Mouse (Mus musculus) heart, postnatal 0 days (tissue): ENCODE results near the gene Elovl6. TPM values are rescaled to one million over a fixed set of nuclear protein-coding genes. Genes with fewer than 3 reads are reported as not detected.

ENCODE experiments used
- ATAC-seq: fragments of 200-750 bp; cut with Nextera tagmentation; 2 replicates; pipeline ENCODE4 v1.8.0; 2017; ENCODE audit warnings: low read depth, moderate number of reproducible peaks, moderate library complexity; ENCODE audit not compliant: insufficient read depth
- DNase-seq: peaks from one replicate; pipeline ENCODE4 v3.0.0-alpha.2; 2016; ENCODE audit warnings: low spot score
- H3K27ac ChIP-seq: fragments of 300-500 bp; sonication (generic); 2 replicates; pipeline ENCODE4 v1.5.1; 2014; ENCODE audit warnings: low read depth, mild to moderate bottlenecking
- H3K27me3 ChIP-seq: fragments of 300-500 bp; sonication (generic); 2 replicates; pipeline ENCODE4 v1.6.1; 2014; ENCODE audit warnings: low read length, mixed read lengths; ENCODE audit not compliant: control insufficient read depth, insufficient read depth
- H3K36me3 ChIP-seq: fragments of 300-500 bp; sonication (generic); replicated peaks from 2 replicates; pipeline ENCODE4 v1.6.1; 2014; ENCODE audit warnings: low read length, mixed read lengths; ENCODE audit not compliant: control insufficient read depth, insufficient read depth
- H3K4me1 ChIP-seq: fragments of 300-500 bp; sonication (generic); 2 replicates; pipeline ENCODE4 v1.6.1; 2014; ENCODE audit warnings: antibody characterized with exemption; ENCODE audit not compliant: control insufficient read depth, insufficient read depth
- H3K4me2 ChIP-seq: fragments of 300-500 bp; sonication (generic); 2 replicates; pipeline ENCODE4 v1.6.1; 2014; ENCODE audit warnings: low read depth, mild to moderate bottlenecking, low read length, moderate library complexity
- H3K4me3 ChIP-seq: fragments of 300-500 bp; sonication (generic); 2 replicates; pipeline ENCODE4 v1.5.1; 2014; ENCODE audit warnings: low read depth, low read length
- H3K9ac ChIP-seq: fragments of 300-500 bp; sonication (generic); replicated peaks from 2 replicates; pipeline ENCODE4 v1.6.1; 2014; ENCODE audit warnings: low read depth, low read length, mixed read lengths
- H3K9me3 ChIP-seq: fragments of 300-500 bp; sonication (generic); replicated peaks from 2 replicates; pipeline ENCODE4 v1.6.1; 2016; ENCODE audit warnings: low read length; ENCODE audit not compliant: control insufficient read depth
- CTCF ChIP-seq: IDR thresholded peaks from 2 replicates; pipeline ENCODE4 v1.5.1; 2016; ENCODE audit warnings: antibody characterized with exemption, control low read depth, low read depth
- EP300 ChIP-seq: IDR thresholded peaks from 2 replicates; pipeline ENCODE4 v1.6.1; 2016; ENCODE audit warnings: antibody characterized with exemption, low read depth
- WGBS: fragments of 180-500 bp; shearing (Covaris S2); extraction: QIAGEN DNeasy Blood & Tissue Kit; methylation state at CpG from one replicate; pipeline ENCODE4 v1.1.7; 2014; 5-methylcytosine and 5-hydroxymethylcytosine counted together
- polyA plus RNA-seq: library from polyadenylated mRNA; unstranded; fragments of >200 nt; fragmentation: Nextera tagmentation; extraction: Ambion mirVana; gene quantifications from 2 replicates; pipeline ENCODE4 v1.2.1, GENCODE M21; 2015
- total RNA-seq: library from RNA; depleted of rRNA; stranded (reverse); fragments of >200 nt; gene quantifications from 2 replicates; pipeline ENCODE4 v1.2.3, GENCODE M21; 2014; ENCODE audit warnings: low replicate concordance

The Elovl6 gene
- total and polyA plus RNA-seq, 2 experiments from 2014 or later: 2.9 to 5.2 TPM

- WGBS: 94% methylated on average over 8 of the region's 8 CpGs
- no peak overlapping the region for H3K9ac ChIP-seq
- H3K27me3 ChIP-seq: no peaks in the 10 kb centered on the region
- no peak for TF ChIP-seq EP300
- TF ChIP-seq CTCF: no peak
- DNase-seq (no peak), ATAC-seq (no peak)
- H3K9me3 ChIP-seq: no peaks in the 10 kb centered on the region
- no peaks in the 10 kb centered on the region for H3K36me3 ChIP-seq
- no peak overlapping the region for H3K4me3 ChIP-seq
- no peaks in the 10 kb centered on the region; the same call in 1 of the 2 replicates for H3K4me1 ChIP-seq
- no peak overlapping the region for H3K27ac ChIP-seq
- H3K4me2 ChIP-seq: no peak overlapping the region
Measured at GRCm38 (mm10) chr3:129570989-129571388, 38.8 kb downstream of the Elovl6 start.

- H3K9me3 ChIP-seq: no peaks in the 10 kb centered on the region
Measured at GRCm38 (mm10) chr3:129571642-129572041, 39.5 kb downstream of the Elovl6 start.

GRCm38 (mm10) chr3:129572959-129573358 lies 40.8 kb downstream of the Elovl6 start:
- ATAC-seq: no peak

More at GRCm38 (mm10) chr3:129571642-129572041, 39.5 kb downstream of the Elovl6 start:
- Histone ChIP-seq H3K4me2 (no peak overlapping the region), H3K27me3 (no peaks in the 10 kb centered on the region), H3K4me1 (no peaks in the 10 kb centered on the region; the same call in 1 of the 2 replicates), H3K4me3 (no peak overlapping the region), H3K36me3 (no peaks in the 10 kb centered on the region), H3K9ac (no peak overlapping the region), H3K27ac (no peak overlapping the region)
- TF ChIP-seq EP300 (no peak), CTCF (no peak)
- DNase-seq (no peak), ATAC-seq (no peak)
- WGBS: 94% methylated on average over 5 of the region's 5 CpGs

GRCm38 (mm10) chr3:129573609-129574008 lies 41.5 kb downstream of the Elovl6 start:
- H3K4me3 ChIP-seq: no peak overlapping the region
- no peak overlapping the region for H3K9ac ChIP-seq
- DNase-seq (no peak), ATAC-seq (no peak)
- no peaks in the 10 kb centered on the region for H3K27me3 ChIP-seq
- TF ChIP-seq CTCF (no peak), EP300 (no peak)
- H3K4me1 ChIP-seq: no peaks in the 10 kb centered on the region; the same call in 1 of the 2 replicates
- WGBS: 49% methylated on average over 4 of the region's 4 CpGs
- no peaks in the 10 kb centered on the region for H3K9me3 ChIP-seq
- H3K36me3 ChIP-seq: no peaks in the 10 kb centered on the region
- H3K4me2 ChIP-seq: no peak overlapping the region
- H3K27ac ChIP-seq: no peak overlapping the region

More at GRCm38 (mm10) chr3:129572959-129573358, 40.8 kb downstream of the Elovl6 start:
- 81% methylated on average over 4 of the region's 4 CpGs for WGBS
- H3K27ac ChIP-seq: no peak overlapping the region
- no peaks in the 10 kb centered on the region; the same call in 1 of the 2 replicates for H3K4me1 ChIP-seq
- no peaks in the 10 kb centered on the region for H3K27me3 ChIP-seq
- TF ChIP-seq CTCF (no peak), EP300 (no peak)
- no peak overlapping the region for H3K4me2 ChIP-seq
- no peak overlapping the region for H3K9ac ChIP-seq
- H3K9me3 ChIP-seq: no peaks in the 10 kb centered on the region
- no peak overlapping the region for H3K4me3 ChIP-seq
- no peak for DNase-seq
- no peaks in the 10 kb centered on the region for H3K36me3 ChIP-seq

- H3K9me3 ChIP-seq: no peaks in the 10 kb centered on the region
- no peak for DNase-seq
- H3K4me1 ChIP-seq: no peaks in the 10 kb centered on the region; the same call in 1 of the 2 replicates
- no peaks in the 10 kb centered on the region for H3K27me3 ChIP-seq
- H3K9ac ChIP-seq: no peak overlapping the region
- no peak for TF ChIP-seq EP300
- no peak for TF ChIP-seq CTCF
- no peaks in the 10 kb centered on the region for H3K36me3 ChIP-seq
- no peak overlapping the region for H3K27ac ChIP-seq
- H3K4me3 ChIP-seq: no peak overlapping the region
- no peak overlapping the region for H3K4me2 ChIP-seq
- ATAC-seq: no peak
- WGBS: 97% methylated on average over 4 of the region's 4 CpGs
Measured at GRCm38 (mm10) chr3:129575086-129575485, 42.9 kb downstream of the Elovl6 start.

- no peak for DNase-seq
Measured at GRCm38 (mm10) chr3:129576522-129576921, 44.4 kb downstream of the Elovl6 start.

More at GRCm38 (mm10) chr3:129576522-129576921, 44.4 kb downstream of the Elovl6 start:
- Histone ChIP-seq H3K4me1 (peaks cover 10% of the 10 kb centered on the region), H3K27ac (no peak overlapping the region), H3K9ac (no peak overlapping the region), H3K27me3 (no peaks in the 10 kb centered on the region), H3K4me3 (no peak overlapping the region), H3K9me3 (no peaks in the 10 kb centered on the region), H3K36me3 (no peaks in the 10 kb centered on the region), H3K4me2 (no peak overlapping the region)
- TF ChIP-seq EP300: no peak
- no peak for TF ChIP-seq CTCF
- no peak for ATAC-seq
- 72% methylated on average over 6 of the region's 6 CpGs for WGBS
